Mouse (Mus musculus) thymus, adult 2 months (tissue): ENCODE data around the gene Olfr744.
"Not testable (repeated sequence)": the region's sequence is repeated elsewhere in the genome, so short reads cannot be mapped to it uniquely, and the experiment has no call there.

Experiments used
- CTCF ChIP-seq: fragments of 200-500 bp; IDR thresholded peaks from 2 replicates; pipeline ENCODE4 v1.5.1; 2012; ENCODE audit warnings: mild to moderate bottlenecking, control low read depth, low read length, moderate library complexity, borderline replicate concordance; ENCODE audit not compliant: control insufficient read depth, poor library complexity, insufficient read depth; ENCODE audit errors: extremely low read depth
- POLR2A ChIP-seq: fragments of 200-500 bp; IDR thresholded peaks from 2 replicates; pipeline ENCODE4 v1.6.1; 2012; ENCODE audit warnings: mild to moderate bottlenecking, low read length, control low read depth, moderate library complexity; ENCODE audit not compliant: control insufficient read depth, poor library complexity, insufficient read depth; ENCODE audit errors: extremely low read depth

- not testable (repeated sequence) for TF ChIP-seq CTCF, POLR2A
Observed at GRCm38 (mm10) chr14:50573056-50573455, 41.6 kb upstream of the Olfr744 start.
